Mouse (Mus musculus) small intestine, adult 2 months (tissue): ENCODE measurements around the gene Ypel2. TPM values are rescaled to one million over a fixed set of nuclear protein-coding genes. Genes with fewer than 3 reads are reported as not detected.
A peak's percentile ranks its signal among the peaks of the same experiment; 100 is the strongest.

ENCODE experiments used
- H3K27ac ChIP-seq: fragments of 200-500 bp; 2 replicates; pipeline ENCODE4 v1.5.1; 2012; ENCODE audit warnings: low read depth, low read length, control low read depth, inconsistent platforms; ENCODE audit not compliant: insufficient read depth
- H3K27me3 ChIP-seq: fragments of 200-500 bp; 2 replicates; pipeline ENCODE4 v1.6.1; 2012; ENCODE audit warnings: mild to moderate bottlenecking, moderate library complexity, low read length, inconsistent platforms; ENCODE audit not compliant: control insufficient read depth, insufficient read depth
- H3K36me3 ChIP-seq: fragments of 200-500 bp; 2 replicates; pipeline ENCODE4 v1.6.1; 2012; ENCODE audit warnings: mild to moderate bottlenecking, low read length, control low read depth, inconsistent platforms; ENCODE audit not compliant: control insufficient read depth, insufficient read depth
- H3K4me1 ChIP-seq: fragments of 200-500 bp; 2 replicates; pipeline ENCODE4 v1.6.1; 2012; ENCODE audit warnings: low read length, inconsistent platforms, mixed read lengths; ENCODE audit not compliant: control insufficient read depth, insufficient read depth, insufficient read length
- H3K4me3 ChIP-seq: fragments of 200-500 bp; 2 replicates; pipeline ENCODE4 v1.5.1; 2012; ENCODE audit warnings: low read depth, mild to moderate bottlenecking, control low read depth, inconsistent platforms, low read length, moderate library complexity
- CTCF ChIP-seq: fragments of 200-500 bp; IDR thresholded peaks from 2 replicates; pipeline ENCODE4 v1.5.1; 2012; ENCODE audit warnings: low read depth, mild to moderate bottlenecking, control low read depth, inconsistent platforms, low read length, moderate library complexity, mixed read lengths; ENCODE audit not compliant: insufficient replicate concordance, insufficient read length; ENCODE audit errors: extremely low read depth
- POLR2A ChIP-seq: fragments of 200-500 bp; IDR thresholded peaks from 2 replicates; pipeline ENCODE4 v1.6.1; 2012; ENCODE audit warnings: low read depth, mild to moderate bottlenecking, control low read depth, inconsistent platforms, low read length, moderate library complexity
- WGBS: fragments of 180-500 bp; shearing (Covaris S2); methylation state at CpG from one replicate; pipeline ENCODE4 v1.1.7; 2018; 5-methylcytosine and 5-hydroxymethylcytosine counted together
- polyA plus RNA-seq: library from polyadenylated mRNA; depleted of rRNA; stranded (reverse); fragments of >200 nt; gene quantifications from 2 replicates; pipeline ENCODE4 v1.2.3, GENCODE M21; 2012

Gene Ypel2
- polyA plus RNA-seq, 1 experiment = 5.6 TPM

DNA sequence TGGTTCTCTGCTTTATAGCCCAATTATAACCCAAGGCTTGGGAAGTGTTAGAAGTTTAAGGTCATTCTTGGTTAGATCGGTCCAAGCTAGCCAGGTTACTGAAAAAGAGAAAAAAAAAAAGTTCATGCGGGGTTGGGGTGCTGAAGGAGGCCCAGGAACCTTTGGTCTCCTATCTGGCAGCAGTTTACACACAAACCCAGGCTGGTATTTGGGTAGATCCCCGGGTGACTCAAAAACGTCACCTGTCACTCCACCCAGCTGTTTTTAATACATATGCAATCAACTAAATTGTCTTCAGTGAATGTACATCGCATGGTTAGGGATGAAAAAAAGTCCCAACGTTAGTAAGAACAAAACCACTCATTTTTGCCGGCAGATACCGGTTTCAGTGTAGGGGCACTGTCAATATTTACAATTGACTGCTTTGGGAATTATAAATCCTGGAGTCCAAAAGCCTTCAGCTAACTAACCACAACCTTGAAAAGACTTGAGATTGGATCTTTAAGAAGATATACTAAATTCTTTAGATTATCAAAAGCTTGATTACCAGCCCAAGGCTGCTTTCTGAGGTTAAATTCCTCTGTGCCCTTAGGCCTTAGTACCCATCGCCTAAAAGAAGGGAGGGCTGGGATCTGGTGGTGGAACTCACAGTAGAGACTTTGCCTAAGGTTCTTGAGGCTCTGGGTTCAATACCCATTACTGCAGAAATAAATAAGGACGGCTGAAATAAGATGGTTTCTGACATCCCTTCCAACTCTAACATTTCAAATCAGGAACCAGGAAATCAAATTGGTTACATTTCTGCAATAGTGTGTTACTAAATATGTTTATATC, 1.5 kb upstream of the Ypel2 start:
- peaks cover 18% of the 10 kb centered on the region for H3K4me1 ChIP-seq
- WGBS = 20% methylated on average over 10 of the region's 10 CpGs
- H3K27ac ChIP-seq = peak overlapping the region; percentile 33
- H3K4me3 ChIP-seq = no peak overlapping the region
- TF ChIP-seq POLR2A = no peak
- TF ChIP-seq CTCF = no peak
- H3K27me3 ChIP-seq = no peaks in the 10 kb centered on the region
- H3K36me3 ChIP-seq = no peaks in the 10 kb centered on the region

DNA sequence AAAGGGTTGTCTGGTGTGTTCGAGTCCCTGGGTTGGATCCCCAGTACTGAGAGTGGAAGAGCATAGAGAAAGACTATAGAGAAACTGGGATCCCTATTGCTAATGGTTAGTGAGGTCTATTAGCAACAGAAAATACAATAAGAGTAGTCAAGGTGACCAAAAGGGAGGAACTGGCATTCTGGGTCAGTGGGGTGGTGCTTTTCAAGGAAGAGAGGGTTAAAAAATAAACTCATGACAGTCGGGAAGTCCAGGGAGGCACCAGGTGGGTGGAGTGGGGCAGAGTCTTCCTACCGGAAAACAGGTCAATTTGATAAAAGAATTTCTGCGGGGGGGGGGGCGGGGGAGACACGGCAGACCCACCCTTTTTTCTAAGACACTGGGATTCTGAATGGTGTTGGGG, 823 bp upstream of the Ypel2 start:
- H3K27ac ChIP-seq = peak overlapping the region; percentile 82
- H3K27me3 ChIP-seq = no peaks in the 10 kb centered on the region
- H3K36me3 ChIP-seq = no peaks in the 10 kb centered on the region; the same call in 1 of the 2 replicates
- WGBS = 8% methylated on average over 6 of the region's 6 CpGs
- H3K4me1 ChIP-seq = peaks cover 21% of the 10 kb centered on the region
- TF ChIP-seq CTCF (no peak), POLR2A (no peak)
- H3K4me3 ChIP-seq = no peak overlapping the region

DNA sequence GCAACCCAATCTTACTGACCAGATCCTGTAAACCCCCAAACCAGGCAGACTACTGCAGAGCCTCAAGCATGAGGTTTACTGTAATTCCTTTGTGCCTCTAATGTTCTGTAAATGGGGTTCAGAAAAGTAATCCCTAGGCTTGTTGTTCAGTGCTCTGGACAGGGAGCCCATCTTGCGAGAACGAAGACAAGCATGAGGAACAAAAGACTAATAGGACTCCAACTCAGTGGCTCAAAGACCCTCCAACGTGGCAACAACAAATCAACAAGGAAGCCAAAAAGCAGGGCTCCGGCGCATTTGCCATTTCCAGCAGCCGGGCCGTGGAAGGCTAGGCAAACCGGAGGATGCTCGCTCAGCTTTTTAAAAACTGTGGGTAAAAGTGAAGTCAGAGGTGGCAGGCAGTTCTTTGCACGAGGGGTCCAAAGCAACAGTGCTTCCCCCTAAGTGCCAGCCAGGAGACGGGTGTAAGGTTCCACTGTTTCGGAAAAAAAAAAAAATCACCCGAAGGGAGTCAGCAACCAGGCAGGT, 982 bp downstream of the Ypel2 start:
- 12% methylated on average over 13 of the region's 13 CpGs for whole genome bisulfite sequencing
- H3K36me3 ChIP-seq = peaks cover 2% of the 10 kb centered on the region; the same call in 1 of the 2 replicates
- peak overlapping the region; percentile 82 for H3K27ac ChIP-seq
- no peaks in the 10 kb centered on the region for H3K27me3 ChIP-seq
- H3K4me3 ChIP-seq = peak overlapping the region; percentile 99
- TF ChIP-seq POLR2A = no peak
- TF ChIP-seq CTCF = no peak
- peaks cover 23% of the 10 kb centered on the region for H3K4me1 ChIP-seq

DNA sequence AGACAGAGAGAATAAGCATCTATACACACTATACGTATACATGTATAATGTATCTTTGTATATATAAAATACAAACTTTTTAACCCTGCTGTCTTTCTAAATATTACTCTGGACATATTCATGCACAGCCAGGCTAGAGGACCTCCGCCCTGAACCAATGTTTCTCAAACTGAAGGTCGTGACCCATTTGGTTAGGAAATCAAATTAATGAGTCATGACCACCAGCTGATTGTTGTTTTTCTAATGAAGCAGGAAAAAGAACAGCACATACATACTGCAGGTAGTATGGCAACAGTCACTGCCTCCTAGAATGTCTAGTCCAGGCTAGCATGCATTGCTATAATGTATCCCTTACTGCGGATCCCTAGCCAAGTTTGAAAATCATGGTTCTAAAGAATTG, 2.3 kb downstream of the Ypel2 start:
- peaks cover 23% of the 10 kb centered on the region for H3K4me1 ChIP-seq
- peaks cover 2% of the 10 kb centered on the region; the same call in 1 of the 2 replicates for H3K36me3 ChIP-seq
- H3K4me3 ChIP-seq = no peak overlapping the region
- H3K27me3 ChIP-seq = no peaks in the 10 kb centered on the region
- 88% methylated on average over 4 of the region's 4 CpGs for WGBS
- no peak overlapping the region for H3K27ac ChIP-seq
- TF ChIP-seq POLR2A (no peak), CTCF (no peak)

DNA sequence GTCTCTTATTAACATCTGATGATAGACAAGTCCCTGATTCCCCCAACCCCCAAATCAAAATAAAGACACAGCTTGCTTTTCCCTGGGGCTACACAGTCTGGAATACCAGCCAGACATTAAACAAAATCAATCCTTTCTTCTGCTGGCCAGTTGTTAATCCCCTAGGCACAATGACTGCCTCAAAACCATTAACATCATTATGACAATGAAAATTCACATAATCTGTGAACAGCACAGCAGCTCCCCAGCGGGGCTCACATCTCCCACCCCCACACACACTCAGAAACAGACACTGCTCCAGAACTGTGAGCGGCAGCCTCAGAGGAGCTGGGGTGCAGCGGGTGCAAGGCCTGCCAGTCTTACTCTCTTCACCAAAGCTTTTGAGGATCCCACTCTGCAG, 3.2 kb downstream of the Ypel2 start:
- 85% methylated on average over 3 of the region's 3 CpGs for WGBS
- Histone ChIP-seq H3K4me1 (peaks cover 23% of the 10 kb centered on the region), H3K36me3 (peaks cover 2% of the 10 kb centered on the region; the same call in 1 of the 2 replicates), H3K27ac (no peak overlapping the region), H3K4me3 (no peak overlapping the region), H3K27me3 (no peaks in the 10 kb centered on the region)
- TF ChIP-seq CTCF = no peak
- no peak for TF ChIP-seq POLR2A

DNA sequence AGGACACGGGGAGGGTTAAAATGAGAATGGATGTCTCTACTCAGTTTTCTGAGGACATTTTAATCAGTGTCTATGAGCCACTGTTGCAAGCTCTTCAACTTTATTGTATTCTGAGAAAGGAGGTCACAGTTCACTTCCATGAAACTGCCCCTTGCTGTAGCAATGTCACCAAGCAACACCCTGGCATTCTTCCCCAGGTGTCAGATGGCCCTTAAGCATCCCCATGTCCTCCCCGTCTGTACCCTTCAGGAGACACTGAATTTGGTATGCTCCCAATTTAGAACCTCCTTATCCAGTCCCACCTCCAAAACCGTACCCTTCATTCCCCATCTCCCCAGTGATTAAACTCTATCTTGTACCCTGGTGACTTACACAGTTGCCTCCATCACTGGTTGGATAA, 8.5 kb downstream of the Ypel2 start:
- Histone ChIP-seq H3K27ac (no peak overlapping the region), H3K4me3 (no peak overlapping the region)
- WGBS = 77% methylated on average over 3 of the region's 3 CpGs

DNA sequence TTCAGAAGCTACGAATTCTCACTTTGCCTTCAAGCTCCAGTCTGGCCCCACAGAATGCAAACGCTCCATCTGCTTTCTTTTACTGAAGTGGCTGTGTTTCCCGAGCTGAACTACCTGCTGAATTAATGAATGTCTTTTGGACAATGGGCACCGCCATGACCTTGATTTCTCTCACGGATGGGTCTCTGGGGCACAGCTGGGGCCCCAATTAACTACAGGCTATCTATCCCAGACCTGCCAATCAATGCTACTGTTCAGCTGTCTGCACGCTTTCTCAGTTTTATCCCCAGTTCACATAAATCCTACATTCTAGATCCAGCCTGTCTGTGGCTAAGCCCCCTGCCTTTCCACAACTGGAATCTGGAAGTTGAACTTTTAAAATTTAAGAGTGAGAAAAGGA, 10.5 kb downstream of the Ypel2 start:
- Histone ChIP-seq H3K27ac (no peak overlapping the region), H3K4me1 (no peaks in the 10 kb centered on the region), H3K36me3 (peaks cover 2% of the 10 kb centered on the region; the same call in 1 of the 2 replicates), H3K27me3 (no peaks in the 10 kb centered on the region), H3K4me3 (no peak overlapping the region)
- WGBS = 95% methylated on average over 6 of the region's 6 CpGs
- TF ChIP-seq POLR2A = no peak
- no peak for TF ChIP-seq CTCF

More for the DNA sequence above, 8.5 kb downstream of the Ypel2 start:
- H3K27me3 ChIP-seq = no peaks in the 10 kb centered on the region
- TF ChIP-seq POLR2A (no peak), CTCF (no peak)
- H3K36me3 ChIP-seq = peaks cover 2% of the 10 kb centered on the region; the same call in 1 of the 2 replicates
- 0 out of 2 replicates have a peak, but pooled peaks cover 4% of the 10 kb centered on the region for H3K4me1 ChIP-seq
